Mouse (Mus musculus) G1E-ER4 (cell line): ENCODE data around the gene Kcnj9. TPM values are rescaled to one million over a fixed set of nuclear protein-coding genes. Genes with fewer than 3 reads are reported as not detected.

ENCODE experiments used
- GATA1 ChIP-seq: IDR thresholded peaks from one replicate; pipeline ENCODE4 v1.8.0; 2012; ENCODE audit warnings: low read length, inconsistent platforms
- polyA plus RNA-seq: library from polyadenylated mRNA; stranded (reverse); fragments of >175 nt; gene quantifications from 2 replicates; pipeline ENCODE4 v1.2.3, GENCODE M21; 2012

Kcnj9 gene
- polyA plus RNA-seq, 1 experiment = not detected

DNA sequence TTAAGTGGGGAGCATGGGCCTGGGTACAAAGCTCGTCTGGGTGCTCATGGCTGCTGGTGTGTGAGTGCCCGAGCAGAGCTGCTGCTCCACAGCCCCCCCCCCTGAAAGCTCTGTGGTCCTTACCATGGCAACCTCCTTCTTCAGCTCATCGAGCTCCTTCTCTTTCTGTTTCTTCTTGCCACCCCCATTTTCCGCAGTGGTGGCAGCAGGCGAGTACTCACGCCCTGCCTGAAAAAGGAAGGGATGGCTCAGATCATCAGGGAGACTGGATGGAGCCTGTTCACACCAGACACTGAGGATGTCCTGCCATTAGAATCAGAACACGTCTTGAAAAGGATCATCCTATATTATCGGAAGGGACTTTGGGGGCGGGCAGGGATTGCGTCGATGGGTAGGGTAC lies 35.7 kb downstream of the Kcnj9 start:
- TF ChIP-seq GATA1 = no peak

- TF ChIP-seq GATA1 = no peak
Observed at GRCm38 (mm10) chr1:172292880-172293279, 36.2 kb downstream of the Kcnj9 start.

DNA sequence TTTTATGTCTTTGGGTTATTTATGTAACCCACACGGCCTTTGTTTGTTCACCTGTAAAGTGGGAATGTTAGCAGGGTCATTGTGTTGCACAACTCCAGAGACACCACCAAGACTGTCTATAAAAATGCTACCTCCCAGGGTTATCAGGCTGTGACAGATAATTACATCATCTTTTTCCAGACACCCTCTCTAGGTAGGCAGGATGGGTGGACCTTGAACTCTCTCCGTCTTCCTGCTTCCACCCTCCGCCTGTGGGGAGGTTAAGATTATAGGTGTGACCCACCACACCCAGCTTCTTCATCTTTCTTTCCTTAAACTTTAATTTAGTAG lies 39.5 kb downstream of the Kcnj9 start:
- TF ChIP-seq GATA1 = no peak

DNA sequence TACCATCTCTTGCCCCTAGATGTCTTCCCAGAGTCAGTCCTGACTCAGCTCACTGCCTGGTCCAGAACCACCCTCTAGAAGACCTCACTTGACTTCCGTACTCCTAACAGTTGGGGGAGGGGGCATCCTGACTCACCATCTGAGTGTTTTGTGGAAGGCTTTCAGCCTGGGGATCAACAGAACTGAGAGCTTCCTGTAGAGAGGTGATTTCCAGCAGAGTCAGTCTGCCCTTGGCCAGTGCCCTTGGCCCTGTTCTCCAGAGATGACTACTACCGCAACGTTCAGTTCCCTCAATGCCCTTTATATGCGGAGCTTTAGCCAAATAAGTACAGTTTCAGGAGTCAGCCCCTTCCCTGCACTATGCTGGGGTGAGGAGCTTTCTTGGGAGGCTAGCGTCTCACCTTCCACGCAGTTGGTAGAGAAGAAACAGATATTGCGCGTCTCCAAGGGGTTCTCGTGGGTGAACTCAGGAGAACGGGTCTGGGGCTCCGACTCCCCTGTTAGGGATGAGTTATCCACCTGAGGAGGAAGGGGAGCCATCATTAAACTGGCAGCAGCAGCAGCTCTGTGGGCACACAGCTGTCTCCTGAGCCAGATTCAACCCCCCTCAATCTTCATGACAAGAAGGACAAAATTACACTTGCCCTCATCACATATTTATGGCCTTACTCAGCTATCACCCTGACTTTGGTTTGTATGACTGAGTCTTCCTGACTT lies 40.1 kb downstream of the Kcnj9 start:
- TF ChIP-seq GATA1 = no peak

GRCm38 (mm10) chr1:172286740-172287139 lies 42.4 kb downstream of the Kcnj9 start:
- TF ChIP-seq GATA1 = no peak

DNA sequence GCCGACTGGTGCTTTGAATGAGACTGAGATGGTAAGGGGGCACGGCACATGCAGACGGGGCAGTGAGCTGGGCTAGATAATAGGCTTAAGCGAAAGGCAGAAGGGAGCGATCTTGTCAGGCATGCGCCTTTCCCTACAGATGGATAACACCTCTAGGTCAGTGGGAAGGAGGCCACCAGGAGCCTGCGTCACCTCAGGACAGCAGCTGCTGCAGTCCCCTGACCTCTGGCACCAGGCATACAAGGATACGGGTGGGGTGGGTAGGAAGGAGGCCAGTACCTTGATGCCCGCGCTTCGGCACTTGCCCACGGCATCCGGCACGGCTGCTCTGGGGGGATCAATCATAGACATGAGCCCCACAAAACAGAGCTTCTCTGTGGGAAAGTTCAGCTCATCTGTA lies 44.9 kb downstream of the Kcnj9 start:
- no peak for TF ChIP-seq GATA1

DNA sequence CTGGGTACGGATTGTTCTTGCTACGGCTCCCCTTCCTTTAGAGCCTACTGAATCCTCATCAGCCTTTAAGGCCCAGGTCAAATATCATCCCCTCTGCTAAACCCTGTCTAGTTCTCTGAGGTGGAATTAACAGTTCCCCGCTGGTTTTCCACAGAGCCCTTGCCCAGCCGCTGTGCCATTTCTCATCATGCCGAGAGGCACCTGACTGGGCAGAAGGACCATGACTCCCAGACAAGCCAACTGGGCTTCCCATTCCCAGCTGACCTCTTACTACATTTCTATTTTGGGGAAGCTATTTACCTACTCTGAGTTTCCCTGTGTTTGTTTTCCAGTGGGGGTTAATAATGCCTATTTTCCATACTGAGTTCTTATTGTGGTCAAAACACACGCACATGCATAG lies 46.0 kb downstream of the Kcnj9 start:
- TF ChIP-seq GATA1 = no peak

GRCm38 (mm10) chr1:172281522-172282254 lies 47.4 kb downstream of the Kcnj9 start:
- TF ChIP-seq GATA1 = no peak

DNA sequence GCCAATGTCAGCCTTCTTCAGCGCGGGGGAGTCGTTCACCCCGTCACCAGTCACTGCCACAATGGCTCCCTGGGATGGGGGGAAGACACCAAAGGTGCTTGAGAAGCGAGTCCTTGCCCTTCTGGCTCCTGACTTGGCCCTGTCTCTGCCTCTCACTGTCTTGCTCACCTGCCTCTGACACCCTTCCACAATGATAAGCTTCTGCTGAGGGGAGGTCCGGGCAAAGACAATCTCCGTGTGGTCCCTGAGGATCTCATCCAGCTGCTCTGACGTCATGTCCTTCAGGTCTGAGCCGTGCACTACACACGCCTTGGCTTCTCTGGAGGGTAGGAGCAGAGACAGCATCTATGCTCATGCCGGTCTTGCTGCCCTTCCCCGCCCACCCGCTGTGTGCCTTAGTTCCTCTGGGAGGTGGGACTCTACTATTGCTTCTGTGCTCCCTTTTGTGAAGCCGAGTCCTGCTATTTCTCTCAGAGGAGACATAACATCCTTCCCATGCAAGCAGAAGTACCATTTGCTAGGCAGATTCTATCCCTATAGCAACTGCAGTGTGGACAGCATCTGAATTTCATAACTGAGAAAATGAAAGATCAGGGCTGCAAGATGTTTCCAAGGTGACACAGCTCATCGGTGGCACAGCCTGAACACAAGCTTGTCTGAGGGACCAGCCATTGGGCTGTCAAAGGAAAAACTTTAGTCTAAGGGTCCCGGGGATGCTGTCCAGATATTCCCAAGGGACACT lies 49.2 kb downstream of the Kcnj9 start:
- no peak for TF ChIP-seq GATA1

DNA sequence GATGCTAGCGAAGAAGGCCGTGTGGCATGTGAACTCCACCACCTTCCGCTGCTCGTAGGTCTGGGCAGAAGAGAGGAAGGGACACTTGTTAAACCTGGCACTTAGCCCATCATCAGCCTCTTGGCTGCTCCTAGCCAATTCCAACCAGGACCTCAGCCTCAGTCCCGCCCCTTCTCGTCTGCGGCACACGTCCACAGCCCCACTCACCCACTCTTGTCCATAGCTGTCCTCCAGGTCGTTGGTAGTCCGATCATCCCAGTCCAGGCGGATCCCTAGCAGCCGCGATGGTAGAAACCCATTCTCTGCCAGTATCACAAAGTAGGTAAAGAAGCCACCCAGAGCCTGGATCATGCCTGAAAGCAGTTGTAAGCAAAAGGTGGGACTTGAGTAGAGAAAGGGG lies 50.8 kb downstream of the Kcnj9 start:
- no peak for TF ChIP-seq GATA1

- no peak for TF ChIP-seq GATA1
Observed at GRCm38 (mm10) chr1:172277172-172277571, 51.9 kb downstream of the Kcnj9 start.

- no peak for TF ChIP-seq GATA1
Observed at GRCm38 (mm10) chr1:172274547-172274946, 54.6 kb downstream of the Kcnj9 start.

GRCm38 (mm10) chr1:172274116-172274515 lies 55.0 kb downstream of the Kcnj9 start:
- TF ChIP-seq GATA1 = no peak

DNA sequence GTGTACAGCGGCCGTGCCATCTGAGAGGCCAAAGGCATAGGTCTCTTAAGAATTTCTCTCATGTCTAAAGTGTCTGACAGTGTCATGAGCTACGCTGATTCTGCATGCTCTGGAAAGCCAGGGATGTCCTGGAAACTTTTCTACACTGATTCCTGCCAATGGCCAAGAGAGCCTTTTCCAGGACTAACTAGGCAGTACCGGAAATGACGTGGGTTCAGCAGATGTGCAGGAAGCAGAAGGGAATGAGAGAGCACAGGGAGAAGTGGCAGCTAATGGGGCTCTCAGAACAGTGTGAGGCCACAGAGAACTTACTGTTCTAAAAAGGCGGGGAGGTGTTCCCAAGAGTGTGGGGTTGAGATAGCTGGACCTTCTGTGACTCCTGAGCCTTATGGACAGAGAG lies 55.7 kb downstream of the Kcnj9 start:
- TF ChIP-seq GATA1 = no peak

GRCm38 (mm10) chr1:172271765-172272164 lies 57.4 kb downstream of the Kcnj9 start:
- no peak for TF ChIP-seq GATA1

DNA sequence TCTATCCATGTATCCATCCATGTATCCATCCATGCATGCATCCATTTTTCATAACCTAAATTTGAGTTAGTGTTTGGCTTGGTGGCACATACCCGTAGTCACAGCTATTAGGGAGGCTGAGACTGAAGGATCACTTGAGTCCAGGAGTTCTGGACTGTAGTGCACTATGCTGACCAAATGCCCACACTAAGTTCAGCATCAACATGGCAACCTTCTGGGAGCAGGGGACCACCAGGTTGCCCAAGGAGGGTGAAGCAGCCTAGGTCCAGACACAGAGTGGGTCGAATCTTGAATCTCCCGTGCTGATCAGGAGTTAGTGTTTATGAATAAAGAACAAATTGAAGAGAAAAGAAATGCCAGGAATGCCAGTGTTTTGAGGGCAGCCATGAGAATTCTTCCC lies 57.9 kb downstream of the Kcnj9 start:
- TF ChIP-seq GATA1 = no peak

Other genes with a start within 250 kb of the Kcnj9 start
- 33.9 and 43.9 TPM in 2 replicates for gene Copa, start 246.8 kb downstream of the Kcnj9 start, polyA plus RNA-seq
- 3.7 and 3.9 TPM in 2 replicates for gene Ncstn, start 246.5 kb downstream of the Kcnj9 start, polyA plus RNA-seq
- 9.8 and 29.7 TPM in 2 replicates for gene Pex19, start 202.6 kb downstream of the Kcnj9 start, polyA plus RNA-seq
- gene Dcaf8, start 181.2 kb downstream of the Kcnj9 start, polyA plus RNA-seq = 57.7 and 66.4 TPM in 2 replicates
- 3.0 and 3.4 TPM in 2 replicates for gene Pea15a, start 122.5 kb downstream of the Kcnj9 start, polyA plus RNA-seq
- not detected in 2 replicates for gene Casq1, start 109.5 kb downstream of the Kcnj9 start, polyA plus RNA-seq
- gene Atp1a4, start 70.9 kb downstream of the Kcnj9 start, polyA plus RNA-seq = not detected in 2 replicates
- 79.6 and 93.7 TPM in 2 replicates for gene Igsf8, start 67.7 kb downstream of the Kcnj9 start, polyA plus RNA-seq
- gene Atp1a2, start 31.3 kb downstream of the Kcnj9 start, polyA plus RNA-seq = not detected in 2 replicates
- not detected in 2 replicates for gene Kcnj10, start 11.9 kb upstream of the Kcnj9 start, polyA plus RNA-seq
- 10.6 and 13.0 TPM in 2 replicates for gene Pigm, start 47.2 kb upstream of the Kcnj9 start, polyA plus RNA-seq
- gene Slamf9, start 146.0 kb upstream of the Kcnj9 start, polyA plus RNA-seq = not detected in 2 replicates
- gene Igsf9, start 152.5 kb upstream of the Kcnj9 start, polyA plus RNA-seq = not detected in 2 replicates
- 837 and 1,350 TPM in 2 replicates for gene Tagln2, start 170.7 kb upstream of the Kcnj9 start, polyA plus RNA-seq
- 0.03 and 0.09 TPM in 2 replicates for gene Cfap45, start 191.5 kb upstream of the Kcnj9 start, polyA plus RNA-seq
- gene Vsig8, start 226.6 kb upstream of the Kcnj9 start, polyA plus RNA-seq = not detected in 2 replicates